Comparison of ENCODE assay signal across 17 mouse cellular contexts in genomic region chr11:61116226-61116625, GRCm38 (mm10). TPM values are rescaled to one million over a fixed set of nuclear protein-coding genes. Genes with fewer than 3 reads are reported as not detected.
DNase-seq lines count a peak whose midpoint lies in the region; ATAC-seq and TF ChIP-seq lines count a peak whose summit lies in the region.
"Had no signal": no experiment of that assay in that cellular context is flagged by ENCODE, and none has a peak within 500 bp of the region (broad histone marks: within the 10 kb centered on the region; RNA-seq: fewer than 3 reads in every experiment).

No protein-coding gene starts in this region.

- H3K36me3 ChIP-seq in liver, postnatal 0 days (replicated peaks; ENCODE audit: insufficient read depth, low read length): no peaks in the 10 kb centered on the region
- no peaks in the 10 kb centered on the region for H3K36me3 ChIP-seq in liver, embryonic 11.5 days (ENCODE audit: control insufficient read depth, insufficient read depth, low read length)
- no peaks in the 10 kb centered on the region for H3K36me3 ChIP-seq in macrophage (ENCODE audit: inconsistent target)
- no peaks in the 10 kb centered on the region for H3K36me3 ChIP-seq in midbrain, embryonic 11.5 days (ENCODE audit: control insufficient read depth, insufficient read depth, low read length)
- no peaks in the 10 kb centered on the region for H3K36me3 ChIP-seq in forebrain, embryonic 12.5 days (replicated peaks)
- H3K36me3 ChIP-seq: embryonic facial prominence, embryonic 10.5 days; G1E; hindbrain, embryonic 10.5 days; neural tube, embryonic 12.5 days had no signal

- no peaks in the 10 kb centered on the region for H3K79me2 ChIP-seq in macrophage (ENCODE audit: inconsistent target)

- 26% methylated on average over 8 of the region's 8 CpGs for WGBS in liver, postnatal 0 days (ENCODE audit: insufficient replicate concordance)
- 52% methylated on average over 8 of the region's 8 CpGs for WGBS in liver, embryonic 11.5 days
- 3% methylated on average over 8 of the region's 8 CpGs for WGBS in bone marrow, adult 2 months
- WGBS in macrophage (ENCODE audit: missing documents): 5% methylated on average over 8 of the region's 8 CpGs
- WGBS in midbrain, embryonic 11.5 days: 70% methylated on average over 8 of the region's 8 CpGs
- 68% methylated on average over 8 of the region's 8 CpGs for WGBS in forebrain, embryonic 12.5 days

- H3K27ac ChIP-seq in liver, postnatal 0 days (ENCODE audit: low read depth): peak overlapping the region; percentile 69
- H3K27ac ChIP-seq in liver, embryonic 11.5 days (ENCODE audit: low read depth, low read length): no peak overlapping the region
- H3K27ac ChIP-seq in bone marrow, adult 2 months (ENCODE audit: control insufficient read depth, insufficient read depth, low read depth, low read length, poor library complexity): peak overlapping the region; percentile 89
- H3K27ac ChIP-seq in macrophage: 0 out of 2 replicates have a peak overlapping the region, but pooled peaks have one; percentile 4
- H3K27ac ChIP-seq in midbrain, embryonic 11.5 days (ENCODE audit: low read depth, low read length): no peak overlapping the region
- no peak overlapping the region for H3K27ac ChIP-seq in forebrain, embryonic 12.5 days
- H3K27ac ChIP-seq: embryonic facial prominence, embryonic 10.5 days; hindbrain, embryonic 10.5 days; neural tube, embryonic 12.5 days had no signal

- TF ChIP-seq CTCF in liver, postnatal 0 days (IDR thresholded peaks at IDR 0.05; ENCODE audit: low read depth): no peak
- no peak for TF ChIP-seq CTCF in bone marrow, adult 2 months (IDR thresholded peaks at IDR 0.05; ENCODE audit: control insufficient read depth, insufficient read depth, low read length)

- H3K4me2 ChIP-seq in liver, postnatal 0 days (ENCODE audit: low read depth, low read length): 0 out of 2 replicates have a peak overlapping the region, but pooled peaks have one; percentile 18
- H3K4me2 ChIP-seq in liver, embryonic 11.5 days: no peak overlapping the region
- no peak overlapping the region for H3K4me2 ChIP-seq in midbrain, embryonic 11.5 days
- H3K4me2 ChIP-seq in forebrain, embryonic 12.5 days: no peak overlapping the region
- H3K4me2 ChIP-seq: neural tube, embryonic 12.5 days had no signal

- DNase-seq in liver, postnatal 0 days: peak; percentile 51
- no peak for DNase-seq in liver, embryonic 11.5 days (ENCODE audit: low spot score)
- peak; percentile 65 to 71 for DNase-seq in spleen, postnatal 36 days (ENCODE audit: low spot score in 2 of 2)
- no peak for DNase-seq in urinary bladder, postnatal 25 days (ENCODE audit: low spot score)
- no peak for DNase-seq in midbrain, embryonic 11.5 days (ENCODE audit: low spot score, missing footprints)
- DNase-seq: cerebellum, adult 11 months; cerebellum, postnatal 14 days; forebrain, postnatal 0 days had no signal

- no peaks in the 10 kb centered on the region for H3K9me3 ChIP-seq in liver, postnatal 0 days (ENCODE audit: low read length)
- H3K9me3 ChIP-seq in liver, embryonic 11.5 days (ENCODE audit: control insufficient read depth, low read length): no peaks in the 10 kb centered on the region
- H3K9me3 ChIP-seq in midbrain, embryonic 11.5 days (ENCODE audit: control insufficient read depth, low read length): no peaks in the 10 kb centered on the region
- no peaks in the 10 kb centered on the region for H3K9me3 ChIP-seq in forebrain, embryonic 12.5 days
- H3K9me3 ChIP-seq: embryonic facial prominence, embryonic 10.5 days; G1E; hindbrain, embryonic 10.5 days; neural tube, embryonic 12.5 days had no signal

- peak; percentile 31; the same call in 1 of the 2 replicates for ATAC-seq in liver, postnatal 0 days
- no peak for ATAC-seq in liver, embryonic 11.5 days (replicated peaks; ENCODE audit: low FRiP score)
- no peak for ATAC-seq in midbrain, embryonic 11.5 days (ENCODE audit: low FRiP score)
- no peak for ATAC-seq in forebrain, embryonic 12.5 days (ENCODE audit: low FRiP score)
- ATAC-seq: forebrain, postnatal 0 days; inflammation-experienced regulatory T-cells, adult 6 months had no signal

- TF ChIP-seq EP300 in liver, postnatal 0 days (IDR thresholded peaks at IDR 0.05; ENCODE audit: low read depth): no peak

- no peak overlapping the region for H3K9ac ChIP-seq in liver, postnatal 0 days (replicated peaks)
- no peak overlapping the region for H3K9ac ChIP-seq in liver, embryonic 11.5 days (ENCODE audit: low read depth, low read length)
- H3K9ac ChIP-seq in midbrain, embryonic 11.5 days (ENCODE audit: low read length): no peak overlapping the region
- H3K9ac ChIP-seq in forebrain, embryonic 12.5 days: no peak overlapping the region
- H3K9ac ChIP-seq: forebrain, postnatal 0 days; neural tube, embryonic 12.5 days had no signal

- TF ChIP-seq POLR2A in bone marrow, adult 2 months (IDR thresholded peaks at IDR 0.05; ENCODE audit: borderline replicate concordance, control insufficient read depth, low read depth, low read length): no peak; the same call in 1 of the 2 replicates

- H3K4me1 ChIP-seq in liver, postnatal 0 days (ENCODE audit: insufficient read depth): peaks cover 12% of the 10 kb centered on the region
- no peaks in the 10 kb centered on the region for H3K4me1 ChIP-seq in liver, embryonic 11.5 days (replicated peaks; ENCODE audit: control insufficient read depth, insufficient read depth, low read length)
- H3K4me1 ChIP-seq in bone marrow, adult 2 months (ENCODE audit: control insufficient read depth, insufficient read depth, low read length): peaks cover 9% of the 10 kb centered on the region
- no peaks in the 10 kb centered on the region for H3K4me1 ChIP-seq in midbrain, embryonic 11.5 days (ENCODE audit: control insufficient read depth, insufficient read depth, low read length)
- no peaks in the 10 kb centered on the region for H3K4me1 ChIP-seq in forebrain, embryonic 12.5 days
- H3K4me1 ChIP-seq: hindbrain, embryonic 10.5 days; neural tube, embryonic 12.5 days had no signal

- H3K4me3 ChIP-seq in liver, postnatal 0 days (ENCODE audit: low read depth, low read length): no peak overlapping the region
- H3K4me3 ChIP-seq in liver, embryonic 11.5 days (ENCODE audit: low read depth, low read length): no peak overlapping the region
- H3K4me3 ChIP-seq in bone marrow, adult 2 months (replicated peaks; ENCODE audit: control insufficient read depth, low read depth, low read length): no peak overlapping the region
- no peak overlapping the region for H3K4me3 ChIP-seq in macrophage (ENCODE audit: inconsistent target)
- no peak overlapping the region for H3K4me3 ChIP-seq in midbrain, embryonic 11.5 days (ENCODE audit: low read depth, low read length)
- H3K4me3 ChIP-seq in forebrain, embryonic 12.5 days (replicated peaks): no peak overlapping the region
- H3K4me3 ChIP-seq: embryonic facial prominence, embryonic 10.5 days; hindbrain, embryonic 10.5 days; neural tube, embryonic 12.5 days had no signal

- no peaks in the 10 kb centered on the region for H3K27me3 ChIP-seq in liver, postnatal 0 days (ENCODE audit: insufficient read depth, low read length)
- H3K27me3 ChIP-seq in liver, embryonic 11.5 days (replicated peaks; ENCODE audit: control insufficient read depth, insufficient read depth, low read length): no peaks in the 10 kb centered on the region
- H3K27me3 ChIP-seq in midbrain, embryonic 11.5 days (ENCODE audit: control insufficient read depth, insufficient read depth, low read length): no peaks in the 10 kb centered on the region
- no peaks in the 10 kb centered on the region for H3K27me3 ChIP-seq in forebrain, embryonic 12.5 days

RNA-seq across cellular contexts. Expression of gene Tnfrsf13b, which starts 10.3 kb away (rescaled TPM):
- 8.1 and 9.4 TPM in 2 replicates for polyA plus RNA-seq in liver, postnatal 0 days (2015; fragmentation: Nextera tagmentation; extraction: Ambion mirVana)
- polyA plus RNA-seq in liver, embryonic 11.5 days (2014; fragmentation: Nextera tagmentation; extraction: Ambion mirVana): 5.9 and 6.2 TPM in 2 replicates
- polyA plus RNA-seq in bone marrow, adult 2 months (2011; ENCODE audit: insufficient read depth, insufficient read length, low replicate concordance, missing spikeins): 11.5 and 21.8 TPM in 2 replicates
- 10 to 100 TPM in 13 of 26 experiments, 1 to 10 TPM in 13; 1.8 to 42.9 (median 11.1) TPM for total RNA-seq in macrophage (2018; cell fraction: chromatin; rRNA removed)
- 10 to 100 TPM; 30.6 to 61.4 (median 49.5) TPM for total RNA-seq in macrophage (2018; cell fraction: cytosol; rRNA removed)
- total RNA-seq in macrophage (2018; cell fraction: nucleus; rRNA removed): 10 to 100 TPM in 25 of 26 experiments, 1 to 10 TPM in 1; 9.8 to 70.3 (median 24.3) TPM
- polyA plus RNA-seq in macrophage (2018): 35.3 to 55.0 TPM (median 51.2 TPM) in 3 replicates
- polyA plus RNA-seq in midbrain, embryonic 11.5 days (2014; fragmentation: Nextera tagmentation; extraction: Ambion mirVana): 1.1 and 1.4 TPM in 2 replicates
- polyA plus RNA-seq in forebrain, embryonic 12.5 days (2016; fragmentation: Nextera tagmentation; extraction: Ambion mirVana): 0.37 and 0.59 TPM in 2 replicates
- polyA plus RNA-seq: C2C12 had no signal

RNA-seq across cellular contexts. Expression of gene Usp22, which starts 58.6 kb away (rescaled TPM):
- 8.7 and 10.0 TPM in 2 replicates for polyA plus RNA-seq in liver, postnatal 0 days (2015; fragmentation: Nextera tagmentation; extraction: Ambion mirVana)
- polyA plus RNA-seq in liver, embryonic 11.5 days (2014; fragmentation: Nextera tagmentation; extraction: Ambion mirVana): 60.1 and 69.7 TPM in 2 replicates
- 4.0 and 14.2 TPM in 2 replicates for polyA plus RNA-seq in bone marrow, adult 2 months (2011; ENCODE audit: insufficient read depth, insufficient read length, low replicate concordance, missing spikeins)
- 10 to 100 TPM in 25 of 26 experiments, 1 to 10 TPM in 1; 7.6 to 35.9 (median 24.8) TPM for total RNA-seq in macrophage (2018; cell fraction: chromatin; rRNA removed)
- total RNA-seq in macrophage (2018; cell fraction: cytosol; rRNA removed): 10 to 100 TPM; 20.6 to 39.1 (median 31.9) TPM
- total RNA-seq in macrophage (2018; cell fraction: nucleus; rRNA removed): 10 to 100 TPM; 13.4 to 39.8 (median 27.5) TPM
- polyA plus RNA-seq in macrophage (2018): 20.1 to 31.2 TPM (median 25.8 TPM) in 3 replicates
- 284 and 292 TPM in 2 replicates for polyA plus RNA-seq in midbrain, embryonic 11.5 days (2014; fragmentation: Nextera tagmentation; extraction: Ambion mirVana)
- 305 and 331 TPM in 2 replicates for polyA plus RNA-seq in forebrain, embryonic 12.5 days (2016; fragmentation: Nextera tagmentation; extraction: Ambion mirVana)

Comparison
In these comparisons a context has a peak if more than half of its experiments do, and no peak if none do; other contexts are left out.
1. DNase-seq: peak in liver, postnatal 0 days (single experiment) and spleen, postnatal 36 days (2 of 2); none in liver, embryonic 11.5 days (single experiment), urinary bladder, postnatal 25 days (single experiment) and midbrain, embryonic 11.5 days (single experiment).
2. H3K27ac ChIP-seq: peak in liver, postnatal 0 days (single experiment), bone marrow, adult 2 months (single experiment) and macrophage (single experiment); none in liver, embryonic 11.5 days (single experiment), midbrain, embryonic 11.5 days (single experiment) and forebrain, embryonic 12.5 days (single experiment).